Mouse (Mus musculus) cortical plate, adult 2 months (tissue): ENCODE results near the gene Rasal1.

ENCODE experiments used
- CTCF ChIP-seq: fragments of 200-500 bp; IDR thresholded peaks from 2 replicates; pipeline ENCODE4 v1.5.1; 2011; ENCODE audit warnings: mild to moderate bottlenecking, control low read depth, low read length; ENCODE audit not compliant: insufficient read depth; ENCODE audit errors: extremely low read depth
- POLR2A ChIP-seq: fragments of 200-500 bp; IDR thresholded peaks from 2 replicates; pipeline ENCODE4 v1.6.1; 2011; ENCODE audit warnings: mild to moderate bottlenecking, low read length, control low read depth; ENCODE audit not compliant: insufficient read depth; ENCODE audit errors: extremely low read depth

DNA sequence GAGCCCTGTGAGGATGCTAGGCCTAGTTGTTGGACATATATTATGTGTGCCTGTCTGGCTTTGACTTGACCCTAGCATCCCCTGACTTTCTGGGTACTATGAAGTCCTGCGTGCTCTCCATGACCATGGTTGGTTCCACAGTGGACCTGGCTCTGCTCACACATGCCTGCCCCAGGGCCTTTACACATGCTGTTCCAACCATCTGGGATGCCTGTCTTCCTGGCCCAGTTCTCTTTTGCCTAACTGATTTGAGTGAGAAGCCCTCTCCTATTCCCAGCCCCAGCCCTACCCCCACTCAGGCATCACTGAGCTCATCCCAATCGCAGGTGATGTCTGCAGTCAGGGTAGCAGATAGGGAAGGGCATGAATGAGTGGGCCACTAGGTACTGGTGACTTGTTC, 5.3 kb downstream of the Rasal1 start:
- TF ChIP-seq CTCF, result no peak
- no peak for TF ChIP-seq POLR2A
